Mouse (Mus musculus): ENCODE measurements around the gene Tmco4.

The Tmco4 gene

GRCm38 (mm10) chr4:139100326-139100725 lies 127.6 kb downstream of the Tmco4 start:
- no peak for DNase-seq

GRCm38 (mm10) chr4:139101546-139101945 lies 128.9 kb downstream of the Tmco4 start:
- no peak for DNase-seq

- DNase-seq: no peak
These were observed 132.8 kb downstream of the Tmco4 start for GRCm38 (mm10) chr4:139105453-139105852.
